Mouse (Mus musculus): ENCODE measurements around the gene Gsx1. TPM values are rescaled to one million over a fixed set of nuclear protein-coding genes. Genes with fewer than 3 reads are reported as not detected.

The Gsx1 gene
- total RNA-seq, 1 experiment from 2014 or later, result not detected

DNA sequence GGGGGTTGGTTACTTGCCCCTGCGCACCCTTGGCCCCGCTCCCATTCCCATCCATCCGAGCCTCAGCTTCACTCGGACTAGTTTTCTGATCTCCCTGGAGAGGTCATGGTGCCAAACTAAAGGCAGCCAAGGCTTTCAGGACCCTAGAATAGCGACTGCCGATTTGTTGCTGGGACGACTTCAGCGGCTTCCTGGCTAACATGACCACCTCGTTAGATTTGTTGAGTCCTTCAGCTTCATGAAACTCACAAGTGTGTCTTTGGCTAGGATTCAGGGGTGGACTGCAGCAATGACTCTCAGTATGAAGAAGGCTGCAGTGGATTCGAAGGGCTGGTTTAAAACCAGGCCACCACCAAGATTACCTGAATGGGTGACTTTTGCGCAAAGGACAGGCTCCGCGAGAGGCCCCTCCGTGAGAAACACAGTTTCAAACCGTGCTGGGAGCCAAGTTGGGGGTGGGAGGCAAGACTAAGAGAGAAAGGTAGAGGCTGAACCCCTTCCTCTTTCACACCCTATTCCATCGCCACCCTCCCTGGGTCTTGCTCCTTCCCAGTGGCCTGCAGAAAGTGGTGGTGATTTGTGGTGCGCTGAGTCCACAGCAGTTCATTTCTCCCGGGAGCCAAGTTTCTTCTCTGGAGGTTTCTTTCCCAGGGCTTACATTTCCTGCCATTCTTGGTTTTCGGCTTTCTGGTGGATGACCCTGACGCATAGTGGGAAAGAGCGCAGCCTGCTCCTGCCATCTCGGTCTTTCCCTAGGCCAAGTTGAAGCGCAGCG, 3.5 kb downstream of the Gsx1 start:
- ATAC-seq (replicated peaks; ENCODE audit: insufficient number of reproducible peaks, low FRiP score, low TSS enrichment, poor library complexity, severe bottlenecking), result no peak

DNA sequence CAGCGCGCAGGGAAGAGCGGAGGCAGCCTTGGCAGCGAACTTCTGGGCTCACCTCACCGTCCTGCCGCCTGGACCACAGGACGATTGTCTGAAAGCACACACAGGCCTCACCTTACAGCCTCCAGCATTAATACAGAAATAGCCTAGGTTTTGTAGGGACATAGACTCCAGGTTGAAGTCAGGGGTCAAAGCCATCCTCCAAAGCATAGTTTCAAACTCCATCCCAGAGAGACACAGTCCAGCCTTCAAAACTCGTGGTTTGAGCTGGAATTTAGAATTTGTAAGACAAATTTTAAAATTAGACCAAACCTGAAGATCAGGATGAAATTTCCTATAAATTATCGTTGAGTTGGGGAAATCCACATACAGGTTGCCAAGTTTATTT, 4.1 kb downstream of the Gsx1 start:
- ATAC-seq (replicated peaks; ENCODE audit: insufficient number of reproducible peaks, low FRiP score, low TSS enrichment, poor library complexity, severe bottlenecking), result no peak

DNA sequence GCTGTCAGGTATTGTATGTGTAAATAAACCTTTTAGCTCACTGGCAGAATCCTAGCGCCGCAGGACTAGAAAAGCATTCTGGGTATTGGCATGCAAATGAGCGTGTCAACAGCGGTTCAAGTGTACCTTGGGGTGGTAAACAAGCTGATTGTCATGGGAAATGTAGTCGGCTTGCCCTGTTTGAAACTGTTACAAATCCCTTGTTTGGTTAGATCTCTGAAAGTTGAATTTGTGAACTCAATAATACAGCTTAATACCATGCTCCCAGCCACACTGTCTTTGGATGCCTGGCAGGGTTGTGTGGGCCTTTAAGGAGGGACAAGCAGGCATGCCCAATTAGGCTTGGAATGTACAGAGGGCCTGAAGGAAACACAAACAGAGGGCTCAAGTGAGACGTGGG, 16.4 kb downstream of the Gsx1 start:
- no peak for ATAC-seq (replicated peaks; ENCODE audit: insufficient number of reproducible peaks, low FRiP score, low TSS enrichment, poor library complexity, severe bottlenecking)

GRCm38 (mm10) chr5:147207852-147208251, 19.4 kb downstream of the Gsx1 start:
- no peak for ATAC-seq (replicated peaks; ENCODE audit: insufficient number of reproducible peaks, low FRiP score, low TSS enrichment, poor library complexity, severe bottlenecking)

GRCm38 (mm10) chr5:147208471-147208870, 20.0 kb downstream of the Gsx1 start:
- no peak for ATAC-seq (replicated peaks; ENCODE audit: insufficient number of reproducible peaks, low FRiP score, low TSS enrichment, poor library complexity, severe bottlenecking)

DNA sequence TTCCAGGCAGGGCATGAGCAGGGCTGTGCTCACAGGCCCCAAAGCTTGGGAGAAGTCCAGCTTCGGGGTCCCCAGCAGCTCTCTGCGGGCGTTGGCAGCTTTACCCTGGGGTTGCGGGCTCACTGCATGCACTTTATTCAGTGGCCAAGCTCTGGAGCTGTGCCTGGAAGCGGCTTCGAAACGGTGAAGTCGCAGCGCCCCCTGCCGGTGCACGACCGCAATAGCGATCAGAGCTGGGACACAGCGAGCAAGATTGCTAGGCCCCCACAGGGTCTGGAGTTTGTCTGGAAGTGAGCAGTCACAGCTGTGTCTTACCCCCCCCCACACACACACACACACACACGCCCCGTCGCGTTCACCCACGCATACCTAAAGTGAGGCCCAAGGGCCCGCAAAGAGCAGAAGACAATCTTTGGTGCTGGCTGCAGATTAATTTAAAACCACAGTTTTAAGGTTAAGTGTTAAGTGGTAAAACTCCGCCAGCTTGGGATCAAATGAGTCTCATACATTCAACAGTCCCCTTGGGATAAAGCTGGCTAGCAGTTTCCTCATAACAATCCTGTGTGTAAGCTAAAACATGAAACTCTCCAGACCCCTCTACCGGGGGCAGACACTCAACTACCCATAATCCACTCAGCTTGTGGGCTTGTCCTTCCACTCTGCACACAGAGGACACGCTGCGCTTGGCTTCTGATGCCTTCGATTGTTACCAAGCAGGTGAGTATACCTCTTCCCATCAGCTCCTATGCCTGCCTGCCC, 39.0 kb downstream of the Gsx1 start:
- ATAC-seq (replicated peaks; ENCODE audit: insufficient number of reproducible peaks, low FRiP score, low TSS enrichment, poor library complexity, severe bottlenecking), result peak; percentile 61

DNA sequence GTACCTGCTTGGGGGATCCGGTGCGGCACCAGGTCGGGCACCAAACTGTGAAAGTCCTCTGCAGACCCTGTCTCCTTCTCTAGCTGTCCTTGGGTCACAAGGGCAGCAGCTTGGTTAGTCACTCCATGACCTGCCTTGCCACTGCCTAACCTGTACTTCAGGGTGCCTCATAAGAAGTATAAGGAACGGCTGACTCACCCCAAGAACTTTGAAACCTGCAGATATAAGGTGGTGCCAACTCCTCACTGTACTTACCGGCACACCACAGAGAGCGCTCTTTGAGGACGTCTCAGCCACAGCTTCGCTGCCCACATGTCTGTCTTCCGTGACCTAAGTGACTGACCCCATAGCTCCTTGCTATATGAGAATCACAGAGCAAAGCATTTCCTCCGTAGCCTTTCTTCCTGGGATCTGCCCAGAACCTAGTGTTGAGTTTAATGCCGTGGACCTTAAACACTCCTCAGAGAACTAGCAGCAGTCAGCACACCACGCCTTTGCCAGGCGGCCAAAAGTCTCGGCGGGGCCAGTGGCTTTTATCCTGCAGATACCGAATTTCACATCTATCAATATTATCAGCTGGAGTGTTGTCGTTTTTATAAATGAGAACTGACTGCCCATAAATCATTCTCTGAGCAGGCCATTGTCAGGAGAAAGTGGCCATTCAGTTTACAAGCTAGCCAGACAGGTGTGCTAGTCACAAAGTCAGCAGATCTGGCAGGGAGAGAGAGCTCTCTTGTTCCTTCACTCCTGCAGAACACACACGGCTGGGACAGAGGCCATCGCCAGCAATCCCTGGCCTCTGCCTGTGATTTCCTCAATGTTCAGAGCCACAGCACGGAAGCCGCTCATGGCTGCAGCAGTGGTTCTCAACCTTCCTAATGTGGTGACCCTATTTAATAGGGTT, 47.2 kb downstream of the Gsx1 start:
- ATAC-seq (replicated peaks; ENCODE audit: insufficient number of reproducible peaks, low FRiP score, low TSS enrichment, poor library complexity, severe bottlenecking), result no peak

Other genes starting within 250 kb of the Gsx1 start
- 86.3 to 99.1 TPM (median 88.2 TPM) in 3 replicates for gene Gtf3a, start 240.0 kb upstream of the Gsx1 start, total RNA-seq (2017)
- gene Mtif3, start 224.9 kb upstream of the Gsx1 start, total RNA-seq (2017), result 8.6 to 31.9 TPM (median 11.4 TPM) in 3 replicates
- 2.7 to 9.6 TPM (median 2.9 TPM) in 3 replicates for gene Lnx2, start 112.1 kb upstream of the Gsx1 start, total RNA-seq (2017)
- 89.9 to 107 TPM (median 97.4 TPM) in 3 replicates for gene Polr1d, start 111.6 kb upstream of the Gsx1 start, total RNA-seq (2017)
- gene Pdx1, start 81.3 kb downstream of the Gsx1 start, total RNA-seq (2017), result not detected in 3 replicates
- gene Cdx2, start 118.6 kb downstream of the Gsx1 start, total RNA-seq (2017), result not detected in 3 replicates
- not detected in 3 replicates for gene Urad, start 133.7 kb downstream of the Gsx1 start, total RNA-seq (2017)
- gene Flt3, start 211.8 kb downstream of the Gsx1 start, total RNA-seq (2017), result 1.7 to 3.9 TPM (median 3.2 TPM) in 3 replicates
- gene Pan3, start 241.5 kb downstream of the Gsx1 start, total RNA-seq (2017), result 167 to 270 TPM (median 183 TPM) in 3 replicates